Mouse (Mus musculus) spleen, adult 2 months (tissue): ENCODE results near the gene Ptgfrn.

Experiments used
- CTCF ChIP-seq: fragments of 200-500 bp; IDR thresholded peaks from 2 replicates; pipeline ENCODE4 v1.5.1; 2011; ENCODE audit warnings: mild to moderate bottlenecking, inconsistent platforms; ENCODE audit not compliant: insufficient read depth, insufficient read length, insufficient replicate concordance; ENCODE audit errors: extremely low read depth
- POLR2A ChIP-seq: fragments of 200-500 bp; IDR thresholded peaks from 2 replicates; pipeline ENCODE4 v1.6.1; 2011; ENCODE audit warnings: low read depth, low read length, inconsistent platforms

GRCm38 (mm10) chr3:101044686-101045085 is 65.4 kb downstream of the Ptgfrn start:
- TF ChIP-seq POLR2A, result no peak
- TF ChIP-seq CTCF, result no peak
